Mouse (Mus musculus) spleen, adult 2 months (tissue): Measurements from ENCODE around the gene Pebp1. TPM values are rescaled to one million over a fixed set of nuclear protein-coding genes. Genes with fewer than 3 reads are reported as not detected.

Experiments used
- DNase-seq, 2 experiments: peaks; one replicate each; pipeline versions ENCODE4 v3.0.0 to v3.0.0-alpha.2; 2012 to 2021; ENCODE audit warnings: low spot score in 2 of 2, low read depth in 1 of 2
- H3K27ac ChIP-seq: fragments of 200-500 bp; 2 replicates; pipeline ENCODE4 v1.5.1; 2012; ENCODE audit warnings: low read length, inconsistent platforms; ENCODE audit not compliant: insufficient read depth
- H3K27me3 ChIP-seq: fragments of 200-500 bp; 2 replicates; pipeline ENCODE4 v1.6.1; 2012; ENCODE audit warnings: mild to moderate bottlenecking, moderate library complexity, low read length, inconsistent platforms; ENCODE audit not compliant: control insufficient read depth, insufficient read depth
- H3K36me3 ChIP-seq: fragments of 200-500 bp; 2 replicates; pipeline ENCODE4 v1.6.1; 2012; ENCODE audit warnings: mild to moderate bottlenecking, low read length, inconsistent platforms; ENCODE audit not compliant: control insufficient read depth, insufficient read depth
- H3K4me1 ChIP-seq: fragments of 200-500 bp; 2 replicates; pipeline ENCODE4 v1.6.1; 2011; ENCODE audit warnings: inconsistent platforms; ENCODE audit not compliant: control insufficient read depth, insufficient read depth, insufficient read length
- H3K4me3 ChIP-seq: fragments of 200-500 bp; 2 replicates; pipeline ENCODE4 v1.5.1; 2011; ENCODE audit warnings: mild to moderate bottlenecking, inconsistent platforms; ENCODE audit not compliant: insufficient read depth, insufficient read length; ENCODE audit errors: extremely low read depth
- CTCF ChIP-seq: fragments of 200-500 bp; IDR thresholded peaks from 2 replicates; pipeline ENCODE4 v1.5.1; 2011; ENCODE audit warnings: mild to moderate bottlenecking, inconsistent platforms; ENCODE audit not compliant: insufficient read depth, insufficient read length, insufficient replicate concordance; ENCODE audit errors: extremely low read depth
- POLR2A ChIP-seq: fragments of 200-500 bp; IDR thresholded peaks from 2 replicates; pipeline ENCODE4 v1.6.1; 2011; ENCODE audit warnings: low read depth, low read length, inconsistent platforms
- WGBS: fragments of 180-500 bp; shearing (Covaris S2); methylation state at CpG from one replicate; pipeline ENCODE4 v1.1.7; 2018; 5-methylcytosine and 5-hydroxymethylcytosine counted together
- polyA plus RNA-seq: library from polyadenylated mRNA; depleted of rRNA; stranded (reverse); fragments of >200 nt; gene quantifications from 2 replicates; pipeline ENCODE4 v1.2.3, GENCODE M21; 2012

Gene Pebp1
- polyA plus RNA-seq, 1 experiment = 191 TPM

GRCm38 (mm10) chr5:117279669-117280050 is 7.8 kb downstream of the Pebp1 start:
- no peak overlapping the region for H3K4me3 ChIP-seq
- no peak for TF ChIP-seq CTCF
- TF ChIP-seq POLR2A = no peak
- 83% methylated on average over 4 of the region's 4 CpGs for WGBS
- no peaks in the 10 kb centered on the region for H3K4me1 ChIP-seq
- no peak for DNase-seq
- H3K36me3 ChIP-seq = peaks cover 10% of the 10 kb centered on the region
- H3K27ac ChIP-seq = no peak overlapping the region
- H3K27me3 ChIP-seq = no peaks in the 10 kb centered on the region

DNA sequence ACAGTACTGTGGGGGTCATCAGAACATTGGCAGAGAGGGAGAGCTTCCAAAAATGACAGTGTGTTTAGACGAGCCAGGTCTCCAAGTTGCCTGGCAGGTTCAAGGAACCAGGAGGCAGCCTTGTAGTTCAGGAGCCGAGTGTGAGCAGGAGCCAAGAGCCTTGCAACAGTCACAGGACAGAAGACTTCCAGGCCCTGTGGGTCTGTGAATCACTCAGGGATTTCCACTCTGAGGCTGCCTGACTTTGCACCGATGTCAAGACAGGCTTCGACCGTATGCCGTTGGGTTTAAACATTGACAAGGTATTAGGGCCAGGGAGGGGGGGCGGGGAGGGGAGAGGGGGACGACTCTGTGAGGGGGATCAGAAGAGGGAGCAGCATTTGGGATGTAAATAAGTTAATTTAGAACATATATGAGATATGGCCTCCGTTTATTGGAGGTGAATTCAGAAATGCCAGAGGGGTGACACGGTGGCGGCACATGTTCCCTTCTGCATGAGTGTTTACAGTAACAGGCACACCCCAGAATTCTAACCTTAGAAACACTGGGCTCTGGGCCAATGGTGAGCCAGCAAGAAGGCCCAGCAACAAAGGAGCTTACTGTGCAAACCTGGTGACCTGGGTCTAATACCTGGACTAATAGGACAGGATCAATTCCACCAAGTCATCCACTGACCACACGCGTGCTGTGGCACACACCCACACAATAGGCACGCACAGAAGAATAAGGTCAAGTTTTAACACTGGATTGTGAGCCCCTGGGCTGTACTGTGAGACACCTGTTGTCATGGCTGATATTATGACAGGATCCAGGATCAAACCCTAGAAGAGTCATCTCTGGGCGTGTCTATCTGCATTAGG is 8.4 kb downstream of the Pebp1 start:
- TF ChIP-seq POLR2A = no peak
- no peak for TF ChIP-seq CTCF
- H3K27ac ChIP-seq = no peak overlapping the region
- no peak for DNase-seq
- no peak overlapping the region for H3K4me3 ChIP-seq
- H3K36me3 ChIP-seq = peaks cover 6% of the 10 kb centered on the region
- H3K27me3 ChIP-seq = no peaks in the 10 kb centered on the region
- H3K4me1 ChIP-seq = no peaks in the 10 kb centered on the region
- 90% methylated on average over 15 of the region's 15 CpGs for WGBS

- H3K27ac ChIP-seq = no peak overlapping the region
- no peak for TF ChIP-seq CTCF
- TF ChIP-seq POLR2A = no peak
- no peaks in the 10 kb centered on the region for H3K4me1 ChIP-seq
- H3K36me3 ChIP-seq = peaks cover 5% of the 10 kb centered on the region
- no peak for DNase-seq
- 91% methylated on average over 6 of the region's 6 CpGs for WGBS
- H3K27me3 ChIP-seq = no peaks in the 10 kb centered on the region
- H3K4me3 ChIP-seq = no peak overlapping the region
Observed at GRCm38 (mm10) chr5:117277784-117278183, 9.6 kb downstream of the Pebp1 start.

DNA sequence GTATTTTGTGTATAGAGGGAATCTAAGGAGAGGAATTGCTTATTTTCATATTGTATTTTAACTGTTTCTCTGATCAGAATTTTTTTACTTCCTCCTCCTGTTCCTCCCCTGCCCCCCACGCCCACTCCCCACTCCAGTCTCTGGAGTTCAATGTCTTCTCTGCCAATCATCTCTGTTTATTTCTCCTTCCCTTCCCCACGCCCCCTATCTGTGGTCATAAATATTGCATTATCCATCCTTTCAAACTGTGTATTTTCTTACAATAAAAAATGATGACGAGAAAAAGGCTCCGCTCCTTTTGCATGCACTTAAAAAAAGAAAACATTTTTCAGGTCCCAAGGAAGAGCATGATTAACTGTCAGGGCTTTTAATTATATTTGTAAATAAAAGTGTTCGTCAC is 12.6 kb downstream of the Pebp1 start:
- H3K36me3 ChIP-seq = peaks cover 5% of the 10 kb centered on the region; the same call in 1 of the 2 replicates
- no peak overlapping the region for H3K4me3 ChIP-seq
- 71% methylated on average over 5 of the region's 5 CpGs for WGBS

DNA sequence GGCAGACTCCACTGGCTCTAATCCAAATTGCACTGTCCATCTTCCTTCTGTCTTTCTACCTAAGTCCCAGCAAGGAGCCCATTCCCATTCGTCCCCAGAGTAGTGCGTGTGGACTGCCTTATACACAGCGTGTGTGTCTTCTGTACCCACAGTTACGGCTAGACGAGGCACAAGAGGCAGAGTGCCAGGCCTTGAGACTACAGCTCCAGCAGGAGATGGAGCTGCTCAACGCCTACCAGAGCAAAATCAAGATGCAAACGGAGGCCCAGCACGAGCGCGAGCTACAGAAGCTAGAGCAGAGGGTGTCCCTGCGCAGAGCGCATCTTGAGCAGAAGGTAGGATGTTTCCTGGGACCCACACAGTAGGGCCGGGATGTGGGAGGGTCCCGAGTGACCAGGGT is 15.5 kb downstream of the Pebp1 start:
- WGBS = 96% methylated on average over 14 of the region's 14 CpGs
- Histone ChIP-seq H3K27ac (no peak overlapping the region), H3K4me1 (no peaks in the 10 kb centered on the region), H3K36me3 (peaks cover 5% of the 10 kb centered on the region), H3K4me3 (no peak overlapping the region), H3K27me3 (no peaks in the 10 kb centered on the region)
- DNase-seq = no peak
- TF ChIP-seq CTCF (no peak), POLR2A (no peak)

More for the DNA sequence above, 12.6 kb downstream of the Pebp1 start:
- DNase-seq = no peak
- Histone ChIP-seq H3K4me1 (no peaks in the 10 kb centered on the region), H3K27me3 (no peaks in the 10 kb centered on the region), H3K27ac (no peak overlapping the region)
- no peak for TF ChIP-seq CTCF
- TF ChIP-seq POLR2A = no peak

DNA sequence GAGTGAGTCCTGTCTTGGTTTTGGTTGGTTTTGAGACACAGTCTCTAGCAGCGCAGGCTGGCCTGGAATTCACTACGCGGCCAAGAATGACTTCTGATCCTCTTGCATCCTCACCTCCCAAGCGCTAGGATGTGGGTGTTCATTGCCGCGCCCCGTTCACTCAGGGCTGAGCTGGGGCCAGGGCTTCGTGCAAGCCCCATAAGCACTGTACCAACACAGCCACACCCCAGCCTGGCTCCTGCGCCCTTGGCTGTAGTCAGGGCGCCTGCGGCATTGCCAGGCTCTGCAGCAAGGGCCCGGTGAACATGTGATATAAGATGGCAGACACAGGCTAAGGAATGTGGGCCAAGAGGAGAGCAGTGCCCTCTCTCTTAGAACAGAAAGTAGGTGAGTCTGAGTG is 18.0 kb downstream of the Pebp1 start:
- no peaks in the 10 kb centered on the region for H3K27me3 ChIP-seq
- no peaks in the 10 kb centered on the region for H3K4me1 ChIP-seq
- peaks cover 19% of the 10 kb centered on the region for H3K36me3 ChIP-seq
- WGBS = 98% methylated on average over 12 of the region's 12 CpGs
- H3K27ac ChIP-seq = no peak overlapping the region
- no peak overlapping the region for H3K4me3 ChIP-seq
- no peak for DNase-seq
- TF ChIP-seq POLR2A (no peak), CTCF (no peak)

- Histone ChIP-seq H3K4me3 (no peak overlapping the region), H3K27me3 (no peaks in the 10 kb centered on the region), H3K4me1 (no peaks in the 10 kb centered on the region), H3K36me3 (peaks cover 23% of the 10 kb centered on the region), H3K27ac (no peak overlapping the region)
- WGBS = 93% methylated on average over 5 of the region's 5 CpGs
- DNase-seq = no peak
- TF ChIP-seq CTCF (no peak), POLR2A (no peak)
Observed at GRCm38 (mm10) chr5:117268749-117269148, 18.7 kb downstream of the Pebp1 start.
